Mouse (Mus musculus): ENCODE data around the gene Map3k10.

The Map3k10 gene

DNA sequence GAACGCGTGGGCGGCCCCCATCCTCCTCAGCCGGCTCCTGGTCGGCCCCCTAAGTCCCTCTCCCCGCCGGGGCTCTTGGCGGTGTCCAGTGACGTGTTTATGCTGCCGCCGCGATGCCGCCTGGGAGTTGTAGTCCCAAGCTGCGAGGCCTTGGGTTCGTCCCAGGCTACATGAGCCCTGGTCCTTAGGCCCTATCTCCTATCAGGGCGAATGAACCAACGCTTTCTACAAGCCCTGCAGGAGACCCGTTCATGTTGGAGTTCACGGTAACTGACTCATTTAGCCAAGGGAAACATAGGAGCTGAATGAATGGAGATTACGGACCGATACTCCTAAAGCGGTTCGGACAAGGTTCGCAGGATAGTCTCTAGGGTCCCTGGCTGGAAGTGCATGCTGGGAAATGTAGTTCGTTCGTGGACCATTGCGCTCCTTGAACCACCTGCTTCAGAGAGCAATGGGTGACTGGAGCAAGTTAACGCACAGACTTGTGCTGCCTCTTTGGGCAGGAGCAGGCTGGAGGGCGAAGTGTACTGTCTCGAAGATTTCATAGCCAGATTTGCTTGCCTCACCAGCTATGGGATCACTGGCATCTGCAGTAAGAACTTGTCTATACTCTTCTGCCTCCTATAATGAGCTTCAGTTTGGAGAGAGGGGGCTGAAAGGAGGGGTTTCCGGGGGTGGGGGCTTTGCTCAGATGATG, at the start of gene Map3k10:
Gene Map3k10 (minus strand): TSS at position 77 of the 700 bp plus-strand sequence.
- peak; percentile 89 for DNase-seq (ENCODE audit: low read depth, low spot score)

DNA sequence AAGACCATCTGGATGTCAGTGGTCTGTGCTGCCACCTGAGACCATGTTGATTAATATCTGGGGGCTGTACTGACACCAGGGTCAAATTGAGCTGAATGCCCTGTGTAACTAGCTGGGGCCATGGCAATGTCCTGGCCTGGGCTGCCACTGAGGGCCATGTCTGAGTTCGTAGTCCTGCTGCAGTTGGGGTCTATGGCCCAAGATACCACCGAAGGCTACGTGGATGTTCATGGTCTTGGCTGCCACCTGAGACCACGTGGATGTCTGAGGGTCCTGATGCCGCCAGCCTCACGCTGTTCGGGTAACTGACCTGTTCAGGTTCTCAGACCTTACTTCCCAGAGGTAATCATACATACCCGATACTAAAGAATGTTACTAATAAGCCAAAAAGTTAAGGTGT, 47.6 kb upstream of the Map3k10 start:
- DNase-seq (ENCODE audit: low read depth, low spot score): no peak

DNA sequence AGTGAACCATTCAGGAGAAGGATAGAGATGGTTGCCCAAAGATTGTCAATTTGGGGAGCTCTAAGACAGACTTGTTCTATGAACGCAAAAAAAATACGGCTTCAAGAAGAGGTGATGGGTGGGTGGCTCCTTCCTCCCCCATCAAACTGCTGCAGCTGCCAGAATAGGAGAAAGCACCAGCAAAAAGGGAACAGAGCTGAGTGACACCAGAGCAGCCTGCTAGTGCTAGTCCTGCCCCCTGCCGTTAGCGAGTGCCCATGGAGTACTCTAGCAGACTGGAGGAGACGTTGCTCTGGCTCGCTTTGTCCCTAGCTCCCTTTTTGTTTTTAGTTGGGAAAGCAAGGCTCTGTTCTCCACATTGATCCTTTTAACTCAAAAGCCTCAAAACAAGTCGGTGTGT, 36.0 kb upstream of the Map3k10 start:
- DNase-seq (ENCODE audit: low read depth, low spot score): no peak

DNA sequence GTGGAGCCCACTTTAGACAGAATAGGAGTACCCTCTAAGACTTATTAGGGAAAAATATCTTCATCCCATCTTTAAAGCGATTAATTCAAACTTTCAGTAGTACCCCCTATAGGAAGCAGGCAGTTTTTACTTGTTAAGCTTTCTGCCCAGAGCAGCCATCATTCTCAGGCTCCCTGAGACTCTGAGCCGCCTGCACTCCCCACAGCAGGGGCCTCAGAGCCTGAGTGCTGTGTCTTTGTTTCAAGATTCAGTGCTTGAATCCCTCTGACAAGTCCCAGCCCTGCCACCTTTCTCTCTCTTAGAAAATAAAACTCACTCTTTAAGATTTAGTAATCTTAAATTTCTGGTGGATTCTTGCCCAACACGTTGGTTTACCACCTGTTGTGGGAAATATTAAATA, 22.3 kb upstream of the Map3k10 start:
- no peak for DNase-seq (ENCODE audit: low read depth, low spot score)

DNA sequence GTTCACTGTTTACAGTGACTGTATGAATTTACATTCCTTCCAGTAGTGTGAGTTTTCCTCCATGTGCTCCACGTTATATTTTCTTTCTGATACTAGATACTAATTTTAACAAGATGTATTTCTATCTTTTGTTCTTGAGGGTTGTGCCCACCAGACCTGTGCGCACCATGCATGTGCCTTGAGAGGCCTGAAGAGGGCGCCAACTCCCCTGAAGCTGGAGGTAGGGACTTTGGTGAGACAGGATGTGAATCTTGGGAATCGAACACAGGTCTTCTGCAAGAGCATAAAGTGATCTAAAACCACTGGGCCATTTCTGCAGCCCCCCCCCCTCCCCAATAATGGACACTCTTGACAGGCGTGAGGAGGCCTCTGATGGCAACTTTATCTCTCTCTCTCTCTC, 16.7 kb upstream of the Map3k10 start:
- peak; percentile 24 for DNase-seq (ENCODE audit: low read depth, low spot score)

DNA sequence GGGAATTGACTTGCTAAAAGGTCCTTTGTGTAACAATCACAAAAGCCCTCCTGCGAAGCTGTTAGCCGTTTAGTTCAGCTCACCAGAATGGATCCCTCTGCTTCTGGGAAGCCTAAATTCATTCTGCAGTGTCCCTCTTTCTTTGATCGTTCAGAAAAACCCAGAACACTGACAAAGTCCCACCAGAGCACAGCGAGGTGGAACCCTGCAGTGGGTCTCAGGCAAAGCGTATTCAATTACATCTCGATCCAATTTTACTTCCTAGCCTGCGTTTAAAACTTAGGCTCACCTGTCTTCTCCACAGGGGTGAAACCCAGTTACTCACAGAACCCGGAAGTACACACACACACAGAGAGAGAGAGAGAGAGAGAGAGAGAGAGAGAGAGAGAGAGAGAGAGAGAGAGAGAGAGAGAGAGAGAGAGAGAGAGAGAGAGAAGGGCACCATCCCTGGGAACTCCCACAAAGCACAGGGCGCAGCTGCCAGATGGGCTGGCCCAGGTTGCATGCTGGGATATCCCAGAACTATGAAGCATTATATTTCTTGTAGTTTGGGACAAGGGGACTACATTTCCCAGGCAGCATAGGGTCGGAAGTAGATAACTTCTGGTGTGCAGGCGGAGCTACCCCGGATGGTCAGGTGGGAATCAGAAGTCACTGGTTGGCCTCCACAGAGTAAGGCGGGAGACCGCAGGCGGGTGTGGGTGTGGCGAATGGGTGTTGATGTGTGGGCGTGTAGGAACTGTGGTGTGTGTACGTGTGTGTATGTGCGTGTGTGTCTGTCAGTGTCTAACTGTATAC, 14.6 kb upstream of the Map3k10 start, which contains the start of gene Zfp607b:
Gene Zfp607b (plus strand): TSS at position 526 of the 798 bp plus-strand sequence.
- DNase-seq (ENCODE audit: low read depth, low spot score): peak; percentile 73

DNA sequence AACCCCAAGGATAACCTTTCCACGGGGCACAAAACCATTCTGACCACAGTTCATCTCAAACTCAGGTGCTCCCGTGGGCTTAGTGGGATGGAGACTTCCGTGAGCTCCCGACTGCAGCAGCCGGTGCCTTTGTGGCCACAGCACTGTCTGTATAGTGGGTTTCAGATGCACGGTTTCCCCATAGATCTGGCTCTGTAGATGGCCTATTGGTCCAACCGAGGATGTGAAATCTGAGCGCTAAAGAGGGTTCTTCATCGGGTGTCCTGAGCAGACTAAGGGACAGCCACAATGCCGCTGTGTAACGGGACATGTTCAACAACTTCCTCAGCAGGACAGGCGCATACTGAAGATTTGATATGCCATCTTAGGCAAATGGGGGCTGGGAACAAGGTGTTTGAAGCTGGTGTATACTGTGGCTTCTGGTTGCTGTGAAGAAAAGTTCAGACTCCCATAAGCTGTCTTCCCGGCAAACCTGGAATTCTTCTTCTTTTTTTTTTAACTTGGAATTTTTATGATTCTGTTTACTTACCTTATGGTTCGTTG, 13.9 kb upstream of the Map3k10 start:
- DNase-seq (ENCODE audit: low read depth, low spot score): no peak

DNA sequence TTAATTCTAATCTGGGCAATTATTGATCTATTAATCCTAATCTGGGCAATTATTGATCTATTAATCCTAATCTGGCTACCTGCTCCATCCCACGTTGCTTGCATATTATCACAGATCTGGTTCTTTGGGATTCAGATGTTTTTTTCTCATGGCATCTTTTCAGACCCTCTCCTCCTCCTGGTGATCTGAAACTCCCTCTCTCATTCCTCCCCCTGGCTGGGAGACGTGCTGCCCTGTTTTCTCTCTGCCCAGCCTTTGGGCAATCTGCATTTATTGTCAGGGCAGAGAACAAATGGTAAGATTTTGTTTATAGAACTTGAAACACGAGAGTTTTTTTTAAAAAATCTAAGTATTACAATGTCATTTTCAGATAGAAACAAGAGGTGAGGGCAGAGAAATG, 13.4 kb upstream of the Map3k10 start:
- DNase-seq (ENCODE audit: low read depth, low spot score): no peak

DNA sequence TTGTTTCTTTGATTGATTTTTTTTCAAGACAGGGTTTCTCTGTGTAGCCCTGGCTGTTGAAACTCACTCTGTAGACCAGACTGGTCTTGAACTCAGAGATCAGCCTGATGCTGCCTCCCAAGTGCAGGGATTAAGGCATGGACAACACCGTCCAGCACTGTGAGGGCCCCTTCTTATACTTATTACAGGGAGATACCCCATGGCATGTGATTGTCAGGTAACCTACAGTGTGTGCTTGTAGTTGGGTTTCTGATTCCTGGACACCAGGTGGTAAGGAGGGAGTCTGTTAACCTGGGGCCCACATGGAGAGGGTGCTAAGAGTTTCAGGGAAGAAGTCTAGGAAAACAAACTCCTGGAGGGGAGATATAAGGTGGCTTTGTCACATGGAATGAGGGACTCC, 12.6 kb upstream of the Map3k10 start:
- no peak for DNase-seq (ENCODE audit: low read depth, low spot score)

DNA sequence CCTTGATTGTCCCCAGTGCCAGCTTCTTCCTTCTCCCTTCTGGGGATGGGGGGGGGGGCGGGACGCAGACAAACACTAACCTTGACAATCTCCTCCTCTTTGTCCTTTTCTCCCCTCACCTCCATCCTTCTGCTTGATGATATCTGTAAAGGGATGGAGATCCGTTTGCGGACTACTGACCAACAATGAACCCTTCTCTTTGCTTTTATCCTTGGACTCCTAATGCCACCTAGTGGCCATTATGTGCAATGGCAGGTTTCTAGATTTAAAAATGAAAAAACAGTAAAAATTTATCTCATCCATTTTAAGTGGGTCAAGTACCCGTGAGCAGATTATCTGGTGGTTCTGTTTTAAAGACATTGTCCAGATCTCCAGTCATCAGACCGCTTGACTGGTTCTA, 11.3 kb upstream of the Map3k10 start:
- DNase-seq (ENCODE audit: low read depth, low spot score): no peak

DNA sequence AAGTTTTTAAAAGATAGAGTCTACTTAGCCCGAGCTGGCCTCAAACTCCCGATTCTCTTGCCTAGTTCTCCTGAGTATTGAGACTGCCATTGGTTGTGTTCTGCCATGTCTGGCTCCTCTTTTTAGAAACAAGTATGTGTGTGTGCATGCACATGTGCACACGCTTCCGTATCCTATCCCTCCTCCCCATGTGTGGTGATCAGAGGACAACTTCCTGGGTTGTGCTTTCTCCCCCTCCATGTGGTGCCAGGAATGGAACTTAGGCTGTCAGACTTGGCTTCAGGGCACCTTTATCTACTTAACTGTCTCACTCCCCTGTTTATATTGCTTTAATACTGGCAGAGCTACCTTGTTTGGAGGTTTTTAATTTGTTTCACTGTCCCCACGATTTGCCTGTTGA, 10.8 kb upstream of the Map3k10 start:
- DNase-seq (ENCODE audit: low read depth, low spot score): no peak

DNA sequence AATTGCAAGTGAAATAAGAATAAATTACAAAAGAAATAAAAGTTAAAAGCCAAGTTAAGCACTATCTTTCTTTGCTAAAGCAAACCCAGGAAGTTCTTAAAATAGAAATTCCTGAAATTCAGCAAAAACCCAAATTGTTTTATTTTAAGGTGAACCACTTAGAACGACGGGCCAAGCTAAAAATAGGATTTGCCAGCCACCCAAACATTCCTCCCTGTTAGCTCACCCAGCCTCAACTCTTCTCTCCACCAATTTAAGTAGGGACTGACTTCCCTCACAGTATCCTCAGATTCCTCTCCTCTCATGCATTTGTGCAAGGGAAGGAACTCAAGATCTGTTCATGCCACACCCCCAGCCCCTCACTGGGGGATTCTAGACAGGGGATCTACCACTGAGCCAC, 8.8 kb upstream of the Map3k10 start:
- no peak for DNase-seq (ENCODE audit: low read depth, low spot score)

DNA sequence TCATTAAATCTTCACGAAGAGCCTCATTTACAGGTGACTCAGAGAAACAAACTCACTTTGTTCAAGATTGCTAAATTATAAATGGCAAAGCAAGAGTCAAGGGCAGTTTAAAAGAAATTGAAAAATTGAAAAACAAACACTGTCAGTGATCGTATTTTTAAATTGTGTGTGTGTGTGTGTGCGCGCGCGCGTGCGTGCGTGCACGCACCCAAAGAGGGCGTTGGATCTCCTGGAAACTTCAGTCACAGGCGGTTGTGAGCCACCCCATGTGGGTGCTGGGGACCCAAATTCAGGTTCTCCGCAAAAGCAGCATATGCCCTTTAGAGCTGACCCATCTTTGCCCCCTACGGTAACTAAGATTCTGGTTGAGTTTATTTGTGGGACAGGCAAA, 819 bp upstream of the Map3k10 start:
- DNase-seq (ENCODE audit: low read depth, low spot score): no peak

DNA sequence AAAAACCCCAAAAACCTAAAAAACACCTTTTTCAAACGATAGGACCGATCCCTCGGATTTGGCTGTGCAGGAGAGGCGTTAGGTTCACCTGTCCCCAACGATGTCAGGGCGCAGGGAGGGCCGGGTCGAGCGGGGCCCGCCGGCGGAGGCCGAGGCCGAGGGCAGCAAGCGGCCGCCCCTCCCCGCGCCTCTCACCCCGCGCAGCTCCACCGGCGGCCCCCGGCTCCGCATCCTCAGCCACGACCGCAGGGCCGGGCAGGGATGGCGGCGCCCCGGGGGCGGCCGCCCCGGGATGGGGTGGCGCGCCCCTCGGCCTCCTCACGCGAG, 240 bp downstream of the Map3k10 start:
- DNase-seq (ENCODE audit: low read depth, low spot score): no peak

DNA sequence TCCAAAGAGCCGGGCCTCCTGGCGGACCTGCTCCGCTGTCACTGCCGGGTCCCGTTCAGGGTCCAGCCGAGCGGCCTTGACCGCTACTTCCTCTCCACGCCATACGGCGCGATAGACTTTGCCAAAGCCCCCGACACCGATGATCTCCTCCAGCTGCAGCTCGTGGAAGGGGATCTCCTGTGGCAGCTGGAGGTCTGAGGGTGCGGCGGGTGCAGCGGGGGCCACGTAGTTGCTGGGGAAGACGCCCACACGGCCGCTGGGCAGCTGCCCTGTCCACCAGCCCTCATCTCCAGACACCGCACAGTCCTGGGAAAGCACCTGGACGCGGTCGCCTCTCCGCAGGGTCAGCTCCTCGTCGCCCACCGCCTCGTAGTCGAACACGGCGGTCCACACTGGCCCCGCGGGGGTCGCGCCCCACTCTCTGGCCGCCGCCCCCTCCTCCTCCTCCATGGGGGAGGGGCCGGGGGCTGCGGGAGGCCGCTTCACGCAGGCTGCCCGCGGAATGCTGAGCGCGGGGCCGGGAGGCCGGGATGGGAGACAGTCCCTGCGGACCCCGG, 745 bp downstream of the Map3k10 start:
- DNase-seq (ENCODE audit: low read depth, low spot score): no peak

DNA sequence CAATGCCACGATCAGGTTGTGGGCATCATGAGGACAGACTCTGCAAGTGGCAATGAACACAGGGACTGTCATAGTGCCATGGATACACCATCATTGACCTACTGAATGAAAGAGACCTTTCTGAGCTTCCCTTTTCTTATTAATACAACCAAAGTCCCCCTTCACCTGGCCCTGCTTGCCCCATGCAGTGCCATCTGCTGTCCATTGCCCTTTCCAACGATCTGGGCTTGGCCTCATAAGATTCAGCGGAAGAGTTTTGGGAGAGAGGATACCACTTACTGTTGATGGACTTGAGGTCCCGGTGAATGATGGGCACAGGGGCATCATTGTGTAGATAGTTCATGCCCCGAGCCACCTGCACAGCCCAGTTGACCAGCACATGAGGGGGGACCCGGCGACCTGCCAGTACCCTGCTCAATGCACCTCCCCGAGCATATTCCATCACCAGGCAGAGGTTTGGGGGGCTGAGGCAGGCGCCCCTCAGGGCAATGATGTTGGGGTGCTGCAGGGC, 1.3 kb downstream of the Map3k10 start:
- DNase-seq (ENCODE audit: low read depth, low spot score): no peak

DNA sequence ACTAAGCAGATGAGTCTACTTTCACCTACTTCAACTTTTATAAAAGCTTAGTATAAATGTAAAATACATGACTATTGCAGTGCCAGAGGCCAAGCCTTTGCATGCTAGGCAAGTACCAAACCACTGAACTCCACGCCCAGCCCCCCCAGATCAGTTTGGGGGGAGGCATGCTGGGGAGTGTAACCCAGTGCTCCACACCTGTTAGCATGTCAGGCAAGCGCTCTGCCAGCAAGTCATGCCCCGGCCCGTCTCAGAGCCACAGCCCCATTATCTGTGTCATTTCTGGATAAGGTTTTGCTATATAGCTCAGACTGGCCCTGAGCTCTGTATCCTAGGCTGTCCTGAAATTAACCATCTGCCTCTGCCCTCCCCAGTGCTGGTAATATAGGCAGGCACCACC, 12.4 kb downstream of the Map3k10 start:
- no peak for DNase-seq (ENCODE audit: low read depth, low spot score)

DNA sequence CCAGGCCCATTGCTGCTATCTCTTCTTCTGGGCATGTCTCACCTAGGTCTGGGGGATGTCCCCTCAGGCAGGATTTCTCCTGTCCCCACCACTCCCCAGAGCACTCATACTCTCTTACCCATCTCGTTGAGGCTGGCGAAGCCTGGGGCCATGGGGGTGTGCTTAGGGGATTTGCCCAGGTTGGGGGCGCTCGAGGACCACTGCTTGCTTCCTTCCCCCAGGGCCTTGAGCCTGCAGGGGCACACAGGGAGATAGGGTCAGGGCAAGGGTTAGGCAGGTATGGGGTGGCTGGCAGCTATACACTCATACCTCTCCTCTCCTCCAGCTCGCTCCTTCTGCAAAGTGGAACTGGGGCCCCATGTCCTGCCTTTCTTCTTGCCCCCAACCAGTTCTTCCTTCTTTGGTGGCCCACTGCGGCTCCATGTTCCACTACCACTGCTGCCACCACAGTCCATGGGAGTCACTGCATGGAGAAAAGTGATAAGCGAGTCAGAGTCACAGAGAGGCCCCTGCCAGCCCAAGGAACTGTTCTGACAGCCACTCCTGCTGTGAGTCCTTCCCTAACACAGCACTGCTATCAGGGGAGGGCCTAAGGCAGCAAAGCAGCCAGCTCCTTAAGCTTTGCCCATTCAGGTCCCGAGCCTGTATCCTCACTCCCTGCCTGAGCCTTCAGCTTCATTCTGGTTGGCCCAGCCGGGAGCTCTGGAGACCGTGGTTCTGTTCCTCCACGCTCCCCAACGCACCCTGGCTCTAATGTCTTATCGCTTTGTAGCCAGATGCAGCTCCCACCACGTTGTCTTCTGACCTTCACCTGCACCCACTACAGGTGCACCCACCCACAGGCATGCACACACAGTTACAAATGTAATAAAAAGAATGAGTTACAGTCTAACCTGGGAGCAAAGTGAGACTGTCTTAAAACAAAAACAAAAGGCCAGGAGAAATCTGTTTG, 15.4 kb downstream of the Map3k10 start:
- DNase-seq (ENCODE audit: low read depth, low spot score): no peak

DNA sequence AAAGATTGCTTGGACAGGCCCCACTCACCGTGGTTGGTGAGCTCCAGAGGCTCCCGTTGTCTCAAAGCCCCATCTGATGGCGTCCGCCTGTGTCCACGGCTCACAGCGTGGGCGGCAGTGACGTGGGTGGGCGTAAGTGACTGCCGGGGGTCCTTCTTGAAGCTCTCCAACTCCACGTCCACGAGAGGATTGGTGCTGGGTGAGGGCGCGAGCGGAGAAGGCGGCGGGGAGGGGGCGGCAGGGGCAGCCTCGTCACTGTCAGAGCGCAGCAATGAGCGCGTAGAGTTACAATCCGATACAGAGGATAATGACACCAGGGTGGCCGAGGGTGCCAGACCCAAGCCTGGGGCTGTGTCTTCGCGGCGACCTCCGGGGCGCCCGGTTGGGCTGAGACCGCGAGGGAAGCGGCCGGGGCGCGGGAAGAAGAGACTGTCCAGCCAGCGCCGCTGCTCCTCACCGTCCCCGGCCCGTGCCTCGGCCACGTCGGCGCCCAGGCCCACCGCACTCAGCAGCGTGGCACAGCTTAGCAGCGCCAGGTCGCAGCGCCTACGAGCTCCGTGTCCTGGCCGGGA, 16.5 kb downstream of the Map3k10 start:
- no peak for DNase-seq (ENCODE audit: low read depth, low spot score)

DNA sequence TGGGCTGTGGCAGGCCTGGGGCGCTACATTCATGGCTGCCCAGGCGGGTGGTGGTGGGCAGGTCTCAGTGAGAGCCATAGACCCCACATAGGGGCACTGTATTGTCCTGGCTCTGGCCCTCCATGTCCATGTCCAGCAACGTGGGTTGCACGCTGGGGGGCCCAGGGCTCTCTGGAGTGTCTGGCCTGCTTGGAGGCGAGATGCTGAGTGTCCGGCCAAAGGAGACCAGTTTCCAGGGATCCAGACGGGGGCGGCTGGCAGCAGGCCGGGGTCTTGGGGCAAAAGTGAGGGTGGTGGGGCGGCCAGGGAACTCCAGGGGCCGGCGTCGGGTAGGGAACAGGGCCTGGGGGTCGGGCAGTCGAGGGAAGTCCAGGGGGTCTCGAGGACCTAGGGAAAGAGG, 17.8 kb downstream of the Map3k10 start:
- DNase-seq (ENCODE audit: low read depth, low spot score): no peak

DNA sequence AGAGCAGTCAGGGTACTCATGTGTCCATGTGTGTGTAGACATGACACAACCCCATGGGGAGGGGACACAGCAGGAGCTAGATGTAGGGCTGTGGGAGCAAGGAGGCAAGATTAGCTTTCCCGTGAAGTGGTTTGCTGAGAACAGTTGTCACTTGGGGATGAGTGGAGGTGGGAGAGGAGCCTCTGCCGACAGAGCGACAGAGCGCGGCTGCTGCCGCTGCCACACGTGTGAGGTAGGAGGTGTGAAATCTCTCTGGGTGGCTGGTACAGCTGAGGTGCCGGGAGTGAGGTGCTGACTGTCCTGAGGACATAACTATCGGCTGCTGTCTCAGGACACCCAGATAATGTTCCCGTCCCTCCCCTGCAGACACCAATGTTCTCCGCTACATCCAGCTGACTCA, 18.9 kb downstream of the Map3k10 start:
- no peak for DNase-seq (ENCODE audit: low read depth, low spot score)
